Mouse (Mus musculus): ENCODE data around the gene Lce1k. TPM values are rescaled to one million over a fixed set of nuclear protein-coding genes. Genes with fewer than 3 reads are reported as not detected.
"Not testable (repeated sequence)": the region's sequence is repeated elsewhere in the genome, so short reads cannot be mapped to it uniquely, and the experiment has no call there.

The Lce1k gene
- total RNA-seq (2021) = not detected
- long read RNA-seq, experiment 1 = 0 reads
- long read RNA-seq, experiment 2 = 0 reads

DNA sequence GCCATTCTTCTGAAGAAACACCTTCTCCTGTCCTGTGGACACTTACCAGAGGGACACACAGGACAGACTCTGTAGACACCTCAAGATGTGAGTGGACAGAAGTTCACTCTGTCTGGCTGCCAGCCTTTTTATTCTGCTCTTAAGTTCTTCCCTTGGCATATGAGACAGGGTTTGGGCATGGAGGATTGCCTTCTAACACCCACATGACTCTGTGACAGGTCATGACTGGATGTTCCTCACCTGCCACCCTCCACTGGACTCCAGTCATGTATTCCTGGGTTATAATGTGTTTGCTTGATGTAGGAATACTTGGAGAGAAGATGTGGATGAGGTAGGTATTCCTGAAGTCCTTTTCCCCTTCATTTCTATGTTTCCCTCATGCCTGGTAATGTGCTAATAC is at the start of gene Lce1k:
Lce1k (minus strand) TSS at position 101 of the 400 bp plus-strand sequence.
- DNase-seq (ENCODE audit: low spot score in 2 of 2) = no peak

GRCm38 (mm10) chr3:92851186-92851585 is 43.5 kb upstream of the Lce1k start, which contains the start of gene Lce1l:
Lce1l (minus strand) TSS chr3:92851286.
- no peak for DNase-seq (ENCODE audit: low spot score in 2 of 2)

DNA sequence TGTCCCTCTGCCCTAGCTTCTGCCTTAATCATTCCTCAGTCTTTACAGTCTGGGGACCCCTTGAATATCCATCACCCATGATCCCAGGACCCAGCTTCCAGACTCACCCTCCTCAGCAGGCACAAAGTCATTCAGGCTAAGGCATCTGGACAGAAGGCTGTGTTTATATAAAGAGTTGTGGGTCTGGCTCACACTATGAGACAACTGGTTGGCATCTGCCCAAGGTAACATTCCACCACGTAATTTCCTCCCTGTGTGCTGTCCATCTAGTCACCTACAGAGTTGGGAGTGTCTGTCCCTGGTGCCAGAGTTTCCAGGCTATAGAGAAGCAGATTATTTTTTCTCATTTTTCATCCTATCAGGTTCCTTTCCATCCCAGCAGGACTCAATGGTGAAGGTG is 19.4 kb upstream of the Lce1k start, which contains the start of gene Kprp:
Kprp (minus strand) TSS at position 140 of the 400 bp plus-strand sequence.
- no peak for DNase-seq (ENCODE audit: low spot score in 2 of 2)

DNA sequence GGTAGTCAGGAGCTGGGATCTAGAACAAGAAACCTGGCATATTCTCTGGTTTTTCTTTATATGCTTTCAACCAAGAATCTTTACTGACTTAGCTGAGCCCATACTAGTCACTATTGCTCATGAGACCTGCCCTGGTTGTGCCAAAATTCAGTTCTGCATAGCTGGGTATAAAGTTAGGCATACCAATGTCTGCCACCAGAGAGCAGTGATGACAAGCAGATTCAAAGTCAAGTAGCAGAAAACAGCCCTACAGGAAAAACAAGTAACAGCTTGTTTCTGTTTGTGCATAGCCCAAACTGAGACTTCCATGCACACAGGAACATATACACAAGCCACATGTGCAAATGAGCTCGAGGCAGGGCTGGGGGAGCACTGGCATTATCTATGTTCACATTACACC is 18.1 kb upstream of the Lce1k start:
- DNase-seq (ENCODE audit: low spot score in 2 of 2) = no peak

- DNase-seq (ENCODE audit: low spot score in 2 of 2) = not testable (repeated sequence)
Observed at GRCm38 (mm10) chr3:92816036-92816435, 8.3 kb upstream of the Lce1k start.

- no peak for DNase-seq (ENCODE audit: low spot score in 2 of 2)
Observed at GRCm38 (mm10) chr3:92815581-92815980, 7.9 kb upstream of the Lce1k start.

DNA sequence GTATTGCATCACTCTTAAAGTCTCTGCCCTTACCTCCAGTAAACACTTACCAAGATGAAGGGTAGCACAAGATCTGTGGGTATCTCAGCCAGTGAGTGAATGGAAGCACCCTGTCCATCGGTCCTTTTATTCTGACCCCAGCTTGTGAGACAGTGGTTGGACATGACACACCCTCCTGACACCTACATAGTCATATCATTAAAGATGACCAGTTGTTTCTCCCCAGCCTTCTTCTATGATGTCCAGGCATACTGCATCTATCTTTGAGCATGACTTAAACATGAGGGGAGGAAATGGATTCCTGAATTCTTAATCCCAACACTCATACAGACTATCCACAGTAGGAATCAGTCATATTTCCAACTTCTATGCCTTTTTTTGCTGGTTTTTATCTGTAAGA is 17.3 kb downstream of the Lce1k start, which contains the start of gene Lce1j:
Lce1j (minus strand) TSS at position 101 of the 400 bp plus-strand sequence.
- no peak for DNase-seq (ENCODE audit: low spot score in 2 of 2)

DNA sequence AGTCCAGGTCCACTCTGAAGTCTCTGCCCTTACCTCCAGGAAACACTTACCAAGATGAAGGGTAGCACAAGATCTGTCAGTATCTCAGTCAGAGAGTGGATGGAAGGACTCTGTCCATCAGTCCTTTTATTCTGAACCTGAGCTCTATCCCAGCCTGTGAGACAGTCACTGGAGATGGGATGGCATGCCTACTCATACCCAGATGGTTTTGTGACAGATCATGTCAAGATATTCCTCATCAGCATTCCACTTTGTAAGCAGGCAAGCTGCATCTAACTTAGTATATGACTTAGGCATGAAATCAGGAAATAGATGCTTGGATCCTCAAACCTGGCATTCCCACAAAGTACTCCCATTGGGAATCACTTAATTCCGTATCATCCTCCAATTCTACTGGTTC is 28.9 kb downstream of the Lce1k start, which contains the start of gene Lce1i:
Lce1i (minus strand) TSS at position 101 of the 400 bp plus-strand sequence.
- no peak for DNase-seq (ENCODE audit: low spot score in 2 of 2)

DNA sequence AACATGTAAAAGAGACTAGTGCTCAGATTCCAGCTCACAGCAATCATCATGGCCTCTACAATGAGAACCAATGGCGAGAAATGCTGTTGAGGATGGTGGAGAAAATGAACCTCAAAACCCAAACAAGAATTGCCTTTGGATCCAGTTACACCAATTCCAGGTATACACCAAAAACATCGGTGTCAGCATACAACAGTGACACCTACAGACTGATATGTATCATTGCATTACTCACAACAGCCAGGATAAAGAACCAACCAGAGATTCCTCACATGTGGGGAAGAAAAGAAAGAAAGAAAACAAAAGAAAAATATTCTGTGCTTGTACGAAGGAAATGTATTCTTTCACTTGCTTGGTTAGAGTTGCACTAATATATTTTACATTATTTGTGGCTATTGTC is 36.1 kb downstream of the Lce1k start:
- DNase-seq (ENCODE audit: low spot score in 2 of 2) = no peak

DNA sequence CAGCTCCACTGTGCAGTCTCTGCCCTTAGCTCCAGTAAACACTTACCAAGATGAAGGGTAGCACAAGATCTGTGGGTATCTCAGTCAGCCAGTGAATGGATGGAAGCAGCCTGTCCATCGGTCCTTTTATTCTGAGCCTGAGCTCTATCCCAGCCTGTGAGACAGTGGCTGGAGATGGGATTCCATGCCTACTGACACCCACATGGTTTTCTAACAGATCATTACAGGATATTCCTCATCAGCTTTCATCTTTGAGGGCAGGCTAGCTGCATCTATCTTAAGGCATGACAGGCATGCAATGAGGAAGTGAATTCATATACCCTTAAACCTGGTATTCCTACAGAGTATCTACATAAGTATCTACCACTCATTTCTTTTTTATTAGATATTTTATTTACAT is 42.7 kb downstream of the Lce1k start, which contains the start of gene Lce1h:
Lce1h (minus strand) TSS at position 101 of the 400 bp plus-strand sequence.
- DNase-seq (ENCODE audit: low spot score in 2 of 2) = no peak

Other genes with a start within 250 kb of the Lce1k start
- not detected for gene Ivl, start 234.2 kb downstream of the Lce1k start, total RNA-seq (2021)
- not detected for gene Smcp, start 218.9 kb downstream of the Lce1k start, total RNA-seq (2021)
- gene 2210017I01Rik, start 200.4 kb downstream of the Lce1k start, total RNA-seq (2021) = not detected
- not detected for gene Lce6a, start 186.2 kb downstream of the Lce1k start, total RNA-seq (2021)
- not detected for gene Lce1a1, start 159.6 kb downstream of the Lce1k start, total RNA-seq (2021)
- not detected for gene Lce1b, start 151.0 kb downstream of the Lce1k start, total RNA-seq (2021)
- gene Lce1a2, start 137.6 kb downstream of the Lce1k start, total RNA-seq (2021) = not detected
- gene Lce1c, start 128.6 kb downstream of the Lce1k start, total RNA-seq (2021) = not detected
- not detected for gene Lce1d, start 120.7 kb downstream of the Lce1k start, total RNA-seq (2021)
- gene Lce1e, start 98.8 kb downstream of the Lce1k start, total RNA-seq (2021) = not detected
- gene Lce1f, start 87.5 kb downstream of the Lce1k start, total RNA-seq (2021) = not detected
- not detected for gene Gm38119, start 68.8 kb downstream of the Lce1k start, total RNA-seq (2021)
- not detected for gene Lce1g, start 55.6 kb downstream of the Lce1k start, total RNA-seq (2021)
- not detected for gene Lce1h, start 42.8 kb downstream of the Lce1k start, total RNA-seq (2021)
- not detected for gene Lce1i, start 29.0 kb downstream of the Lce1k start, total RNA-seq (2021)
- not detected for gene Lce1j, start 17.4 kb downstream of the Lce1k start, total RNA-seq (2021)
- gene Kprp, start 19.4 kb upstream of the Lce1k start, total RNA-seq (2021) = not detected
- gene Lce1l, start 43.4 kb upstream of the Lce1k start, total RNA-seq (2021) = not detected
- not detected for gene 2310050C09Rik, start 62.3 kb upstream of the Lce1k start, total RNA-seq (2021)
- not detected for gene Lce3a, start 118.3 kb upstream of the Lce1k start, total RNA-seq (2021)
- not detected for gene Lce3b, start 125.1 kb upstream of the Lce1k start, total RNA-seq (2021)
- gene Lce3c, start 136.6 kb upstream of the Lce1k start, total RNA-seq (2021) = not detected
- not detected for gene Lce3d, start 149.5 kb upstream of the Lce1k start, total RNA-seq (2021)
- gene Lce3e, start 159.2 kb upstream of the Lce1k start, total RNA-seq (2021) = not detected
- gene Lce3f, start 184.3 kb upstream of the Lce1k start, total RNA-seq (2021) = not detected
- not detected for gene Crct1, start 207.8 kb upstream of the Lce1k start, total RNA-seq (2021)
- gene Lce1m, start 211.2 kb upstream of the Lce1k start, total RNA-seq (2021) = not detected